Mouse (Mus musculus) G1E (cell line): ENCODE data around the gene Wdfy3. TPM values are rescaled to one million over a fixed set of nuclear protein-coding genes. Genes with fewer than 3 reads are reported as not detected.

Experiments used
- ATAC-seq: 2 replicates; pipeline ENCODE4 v1.8.0; 2016; ENCODE audit warnings: mild to moderate bottlenecking; ENCODE audit not compliant: insufficient number of reproducible peaks, poor library complexity, low FRiP score, severe bottlenecking; ENCODE audit errors: extremely low read depth
- DNase-seq: peaks from one replicate; pipeline ENCODE4 v3.0.0; 2012; ENCODE audit warnings: low spot score
- H3K27me3 ChIP-seq: 2 replicates; pipeline ENCODE4 v1.6.1; 2012; ENCODE audit warnings: mild to moderate bottlenecking, low read length, inconsistent platforms; ENCODE audit not compliant: insufficient read depth
- H3K36me3 ChIP-seq: replicated peaks from 2 replicates; pipeline ENCODE3; 2012; ENCODE audit warnings: mild to moderate bottlenecking, inconsistent platforms
- H3K4me1 ChIP-seq: 2 replicates; pipeline ENCODE4 v1.6.1; 2012; ENCODE audit warnings: low read depth, low read length, inconsistent platforms, mixed read lengths; ENCODE audit not compliant: insufficient read depth
- H3K4me3 ChIP-seq: 2 replicates; pipeline ENCODE4 v1.5.1; 2012; ENCODE audit warnings: low read depth, mild to moderate bottlenecking, inconsistent platforms, low read length, moderate library complexity, mixed read lengths
- H3K9me3 ChIP-seq: replicated peaks from 2 replicates; pipeline ENCODE4 v1.6.1; 2012; ENCODE audit warnings: inconsistent platforms
- CTCF ChIP-seq: IDR thresholded peaks from 2 replicates; pipeline ENCODE4 v1.5.1; 2012; ENCODE audit warnings: low read depth, low read length, inconsistent platforms, mixed read lengths
- GATA1 ChIP-seq: IDR thresholded peaks from 2 replicates; pipeline ENCODE4 v1.6.1; 2012; ENCODE audit warnings: borderline replicate concordance, low read length, inconsistent platforms, mixed read lengths
- GATA2 ChIP-seq: IDR thresholded peaks from 2 replicates; pipeline ENCODE4 v1.6.1; 2012; ENCODE audit warnings: low read depth, low read length, inconsistent platforms, borderline replicate concordance
- POLR2AphosphoS5 ChIP-seq: IDR thresholded peaks from 2 replicates; pipeline ENCODE4 v1.6.1; 2012; ENCODE audit warnings: low read depth, low read length, inconsistent platforms; ENCODE audit not compliant: insufficient replicate concordance
- TAL1 ChIP-seq: conservative IDR thresholded peaks from 2 replicates; pipeline ENCODE4 v1.6.1; 2012; ENCODE audit warnings: low read depth, low read length, inconsistent platforms, mixed read lengths
- polyA plus RNA-seq: library from polyadenylated mRNA; stranded (reverse); fragments of >175 nt; gene quantifications from 2 replicates; pipeline ENCODE4 v1.2.3, GENCODE M21; 2012
- total RNA-seq, 2 experiments: library from RNA; stranded (forward) in 1 of 2; stranded (reverse) in 1 of 2; fragments of 200-1000 nt in 1 of 2; fragments of >200 nt in 1 of 2; fragmentation: Nextera tagmentation in 1 of 2; gene quantifications; 2 replicates each; pipeline ENCODE4 v1.2.3; 2014 to 2017

Gene Wdfy3
- total and polyA plus RNA-seq, 3 experiments, result 0.05 TPM; not detected in 2

- no peak for ATAC-seq
- peaks cover 61% of the 10 kb centered on the region for H3K9me3 ChIP-seq
- H3K27me3 ChIP-seq, result no peaks in the 10 kb centered on the region
- DNase-seq, result no peak
- H3K4me1 ChIP-seq, result no peaks in the 10 kb centered on the region
- H3K36me3 ChIP-seq, result no peaks in the 10 kb centered on the region
- H3K4me3 ChIP-seq, result no peak overlapping the region
- no peak for TF ChIP-seq GATA1
- no peak for TF ChIP-seq GATA2
- no peak for TF ChIP-seq TAL1
- no peak for TF ChIP-seq CTCF
- TF ChIP-seq POLR2AphosphoS5, result no peak
Observed at GRCm38 (mm10) chr5:101866722-101867121, 203.0 kb downstream of the Wdfy3 start.

GRCm38 (mm10) chr5:101863946-101864345 is 205.8 kb downstream of the Wdfy3 start:
- DNase-seq (no peak), ATAC-seq (no peak)
- H3K9me3 ChIP-seq, result peaks cover 59% of the 10 kb centered on the region
- no peak overlapping the region for H3K4me3 ChIP-seq
- no peaks in the 10 kb centered on the region for H3K27me3 ChIP-seq
- H3K4me1 ChIP-seq, result no peaks in the 10 kb centered on the region
- H3K36me3 ChIP-seq, result no peaks in the 10 kb centered on the region
- TF ChIP-seq TAL1 (no peak), CTCF (no peak)

- no peak overlapping the region for H3K4me3 ChIP-seq
- H3K9me3 ChIP-seq, result peaks cover 59% of the 10 kb centered on the region
Observed at GRCm38 (mm10) chr5:101862651-101863050, 207.1 kb downstream of the Wdfy3 start.

GRCm38 (mm10) chr5:101861786-101862571 is 207.7 kb downstream of the Wdfy3 start:
- Histone ChIP-seq H3K4me1 (no peaks in the 10 kb centered on the region), H3K9me3 (peaks cover 64% of the 10 kb centered on the region), H3K27me3 (no peaks in the 10 kb centered on the region), H3K36me3 (no peaks in the 10 kb centered on the region), H3K4me3 (no peak overlapping the region; the same call in 1 of the 2 replicates)
- DNase-seq (no peak), ATAC-seq (no peak)
- TF ChIP-seq POLR2AphosphoS5, result no peak
- no peak for TF ChIP-seq CTCF
- no peak for TF ChIP-seq GATA1
- TF ChIP-seq TAL1, result no peak
- TF ChIP-seq GATA2, result no peak

More at GRCm38 (mm10) chr5:101862651-101863050, 207.1 kb downstream of the Wdfy3 start:
- Histone ChIP-seq H3K4me1 (no peaks in the 10 kb centered on the region), H3K27me3 (no peaks in the 10 kb centered on the region), H3K36me3 (no peaks in the 10 kb centered on the region)
- TF ChIP-seq POLR2AphosphoS5, result no peak
- TF ChIP-seq TAL1, result no peak
- TF ChIP-seq GATA1, result no peak
- no peak for TF ChIP-seq CTCF
- TF ChIP-seq GATA2, result no peak
- no peak for DNase-seq
- no peak for ATAC-seq

DNA sequence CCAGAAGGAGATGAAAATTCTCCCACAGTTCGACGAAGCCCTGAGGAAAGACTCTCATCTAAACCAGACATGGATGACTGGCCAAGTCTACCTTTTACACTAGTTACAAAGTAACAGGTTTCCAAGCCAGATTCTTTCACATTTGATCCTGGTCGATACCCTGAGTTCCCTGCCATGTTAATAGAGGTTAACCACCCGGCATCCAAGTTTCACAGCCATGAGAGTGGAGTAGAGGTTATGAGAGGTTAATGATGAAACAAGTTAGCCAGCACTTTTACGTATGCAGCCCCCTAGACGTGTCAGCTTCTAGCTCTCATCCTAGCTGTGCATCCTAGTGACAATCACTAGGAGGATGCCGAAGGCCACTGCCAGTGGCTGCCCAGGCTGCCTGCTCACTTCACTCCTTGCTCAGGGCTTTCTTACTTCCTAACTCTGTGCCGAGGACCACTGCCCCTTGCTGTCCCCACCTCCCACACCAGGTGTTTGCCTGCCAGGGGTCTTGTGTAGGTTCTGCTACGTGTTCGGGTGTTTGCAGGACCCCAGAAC is 210.8 kb downstream of the Wdfy3 start:
- no peaks in the 10 kb centered on the region for H3K27me3 ChIP-seq
- ATAC-seq (no peak), DNase-seq (no peak)
- H3K9me3 ChIP-seq, result peaks cover 75% of the 10 kb centered on the region
- H3K4me1 ChIP-seq, result no peaks in the 10 kb centered on the region
- TF ChIP-seq TAL1 (no peak), POLR2AphosphoS5 (no peak), GATA1 (no peak), GATA2 (no peak), CTCF (no peak)
- no peak overlapping the region for H3K4me3 ChIP-seq
- H3K36me3 ChIP-seq, result no peaks in the 10 kb centered on the region

- Histone ChIP-seq H3K4me1 (no peaks in the 10 kb centered on the region), H3K36me3 (no peaks in the 10 kb centered on the region), H3K27me3 (no peaks in the 10 kb centered on the region), H3K4me3 (no peak overlapping the region), H3K9me3 (peaks cover 79% of the 10 kb centered on the region)
- ATAC-seq (no peak), DNase-seq (no peak)
- no peak for TF ChIP-seq POLR2AphosphoS5
- no peak for TF ChIP-seq GATA1
Observed at GRCm38 (mm10) chr5:101855475-101855874, 214.2 kb downstream of the Wdfy3 start.

DNA sequence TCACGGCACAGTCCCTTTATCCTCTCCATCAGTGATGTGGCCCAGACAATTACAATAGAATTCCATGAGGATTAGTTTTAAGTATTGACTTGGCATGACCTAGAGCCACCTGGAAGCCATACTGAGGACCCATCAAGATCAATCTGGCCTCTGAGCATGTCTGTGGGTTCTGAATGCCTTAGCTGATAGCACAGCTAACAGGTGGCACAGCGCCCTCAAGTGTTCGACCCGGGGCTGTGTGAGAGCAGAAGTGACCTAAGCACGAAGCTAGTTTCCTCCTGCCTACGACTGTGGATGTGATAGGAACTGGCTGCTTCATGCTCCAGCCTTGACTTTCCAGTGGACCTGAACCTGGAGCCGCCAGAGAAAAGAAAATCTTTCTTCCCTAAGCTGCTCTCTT is 215.1 kb downstream of the Wdfy3 start:
- H3K27me3 ChIP-seq, result no peaks in the 10 kb centered on the region
- DNase-seq, result no peak
- no peak for ATAC-seq
- TF ChIP-seq CTCF, result no peak
- TF ChIP-seq TAL1, result no peak
- TF ChIP-seq POLR2AphosphoS5, result no peak
- no peak for TF ChIP-seq GATA1
- no peak for TF ChIP-seq GATA2
- H3K36me3 ChIP-seq, result no peaks in the 10 kb centered on the region
- no peak overlapping the region for H3K4me3 ChIP-seq
- peaks cover 82% of the 10 kb centered on the region for H3K9me3 ChIP-seq
- no peaks in the 10 kb centered on the region for H3K4me1 ChIP-seq
